Mouse (Mus musculus) lung, postnatal 0 days (tissue): ENCODE results near the gene Sart1.

Experiments used
- CTCF ChIP-seq: IDR thresholded peaks from 2 replicates; pipeline ENCODE4 v1.5.1; 2016; ENCODE audit warnings: antibody characterized with exemption, mild to moderate bottlenecking
- EP300 ChIP-seq: IDR thresholded peaks from 2 replicates; pipeline ENCODE4 v1.6.1; 2016; ENCODE audit warnings: antibody characterized with exemption, mild to moderate bottlenecking, control low read depth

- no peak for TF ChIP-seq EP300
- TF ChIP-seq CTCF: no peak
These were observed 30.4 kb upstream of the Sart1 start for GRCm38 (mm10) chr19:5418750-5419466.
